8 mouse cellular contexts compared by ENCODE assay signal in the genomic region with DNA sequence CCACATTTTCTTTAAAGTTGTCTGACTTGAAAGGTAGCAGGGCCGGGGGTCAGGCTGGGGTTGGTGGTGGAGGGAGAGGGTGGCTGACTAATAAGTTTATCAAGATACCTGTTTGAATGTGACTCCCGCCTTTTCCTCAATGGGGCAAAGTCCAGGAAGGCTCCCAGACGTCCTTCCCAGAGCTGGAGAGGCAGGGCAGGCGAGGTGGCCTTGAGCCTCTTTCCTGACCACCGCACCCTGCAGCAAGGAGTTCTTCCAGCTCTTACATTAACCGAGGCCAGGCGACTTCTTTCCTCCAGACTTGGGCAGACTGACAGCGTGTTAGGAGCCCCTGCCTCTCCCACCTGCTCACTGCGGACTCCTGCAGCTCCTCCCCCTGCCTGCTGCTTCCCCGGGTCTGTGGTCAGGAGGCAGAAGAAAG. TPM values are rescaled to one million over a fixed set of nuclear protein-coding genes. Genes with fewer than 3 reads are reported as not detected.
DNase-seq lines count a peak whose midpoint lies in the region; ATAC-seq lines count a peak whose summit lies in the region.

No protein-coding gene starts in this region.

- H3K36me3 ChIP-seq in kidney, embryonic 15.5 days: no peaks in the 10 kb centered on the region

- H3K27me3 ChIP-seq in kidney, embryonic 15.5 days: peaks cover 84% of the 10 kb centered on the region

- ATAC-seq in kidney, embryonic 15.5 days (replicated peaks; ENCODE audit: low FRiP score): peak; percentile 27

- DNase-seq in adrenal gland, adult (ENCODE audit: inconsistent age in 2 of 2, low spot score in 1 of 2): peak; percentile 32 to 65
- DNase-seq in adrenal gland, adult 18-20 months (ENCODE audit: low spot score in 2 of 2): no peak
- DNase-seq in urinary bladder, postnatal 14 days (ENCODE audit: low spot score): peak; percentile 41
- DNase-seq in urinary bladder, postnatal 10 days (ENCODE audit: low spot score): no peak
- DNase-seq in naive thymus-derived CD4-positive, alpha-beta T cell, adult 2 months (ENCODE audit: low read depth): peak; percentile 32
- DNase-seq in gastrocnemius, postnatal 25 days: no peak
- DNase-seq in spleen, postnatal 36 days (ENCODE audit: low spot score in 2 of 2): no peak

- peak overlapping the region; percentile 56 for H3K4me3 ChIP-seq in kidney, embryonic 15.5 days (replicated peaks)

- H3K9me3 ChIP-seq in kidney, embryonic 15.5 days (replicated peaks): no peaks in the 10 kb centered on the region

- peak overlapping the region; percentile 97 for H3K4me2 ChIP-seq in kidney, embryonic 15.5 days

- H3K9ac ChIP-seq in kidney, embryonic 15.5 days: peak overlapping the region; percentile 62; the same call in 1 of the 2 replicates

- WGBS in kidney, embryonic 15.5 days: 3% methylated on average over 10 of the region's 10 CpGs

- peaks cover 29% of the 10 kb centered on the region for H3K4me1 ChIP-seq in kidney, embryonic 15.5 days

- H3K27ac ChIP-seq in kidney, embryonic 15.5 days: 0 out of 2 replicates have a peak overlapping the region, but pooled peaks have one; percentile 30

RNA-seq across cellular contexts. Expression of a gene that starts 0.6 kb away (rescaled TPM):
- 10 to 100 TPM in 1 of 2 experiments, 1 to 10 TPM in 1; 9.0 to 17.9 TPM for total RNA-seq in adrenal gland, adult 18-20 months (2021)
- polyA plus RNA-seq in kidney, embryonic 15.5 days (2015; fragmentation: Nextera tagmentation; extraction: Ambion mirVana): 6.9 and 8.4 TPM in 2 replicates
- total RNA-seq in gastrocnemius, postnatal 25 days (2021): 10 to 100 TPM; 12.7 to 14.4 TPM

RNA-seq across cellular contexts. Expression of a gene that starts 33.7 kb away (rescaled TPM):
- 100 to 1,000 TPM in 1 of 2 experiments, 10 to 100 TPM in 1; 95.7 to 103 TPM for total RNA-seq in adrenal gland, adult 18-20 months (2021)
- 42.1 and 42.2 TPM in 2 replicates for polyA plus RNA-seq in kidney, embryonic 15.5 days (2015; fragmentation: Nextera tagmentation; extraction: Ambion mirVana)
- 10 to 100 TPM; 14.5 to 17.3 TPM for total RNA-seq in gastrocnemius, postnatal 25 days (2021)

Comparison
In these comparisons a context has a peak if more than half of its experiments do, and no peak if none do; other contexts are left out.
1. DNase-seq: peak in adrenal gland, adult (2 of 2), urinary bladder, postnatal 14 days (single experiment) and naive thymus-derived CD4-positive, alpha-beta T cell, adult 2 months (single experiment); none in adrenal gland, adult 18-20 months (0 of 2), urinary bladder, postnatal 10 days (single experiment), gastrocnemius, postnatal 25 days (single experiment) and spleen, postnatal 36 days (0 of 2).
2. RNA of a gene that starts 33.7 kb away (total RNA-seq): 95.7 to 103 TPM in adrenal gland, adult 18-20 months; 14.5 to 17.3 TPM in gastrocnemius, postnatal 25 days; every median in the first group is over 4 times any median in the second.